Mouse (Mus musculus) small intestine, adult 2 months (tissue): Measurements from ENCODE around the gene Gpr87. TPM values are rescaled to one million over a fixed set of nuclear protein-coding genes. Genes with fewer than 3 reads are reported as not detected.

Experiments
- H3K27ac ChIP-seq: fragments of 200-500 bp; 2 replicates; pipeline ENCODE4 v1.5.1; 2012; ENCODE audit warnings: low read depth, low read length, control low read depth, inconsistent platforms; ENCODE audit not compliant: insufficient read depth
- H3K27me3 ChIP-seq: fragments of 200-500 bp; 2 replicates; pipeline ENCODE4 v1.6.1; 2012; ENCODE audit warnings: mild to moderate bottlenecking, moderate library complexity, low read length, inconsistent platforms; ENCODE audit not compliant: control insufficient read depth, insufficient read depth
- H3K36me3 ChIP-seq: fragments of 200-500 bp; 2 replicates; pipeline ENCODE4 v1.6.1; 2012; ENCODE audit warnings: mild to moderate bottlenecking, low read length, control low read depth, inconsistent platforms; ENCODE audit not compliant: control insufficient read depth, insufficient read depth
- H3K4me1 ChIP-seq: fragments of 200-500 bp; 2 replicates; pipeline ENCODE4 v1.6.1; 2012; ENCODE audit warnings: low read length, inconsistent platforms, mixed read lengths; ENCODE audit not compliant: control insufficient read depth, insufficient read depth, insufficient read length
- H3K4me3 ChIP-seq: fragments of 200-500 bp; 2 replicates; pipeline ENCODE4 v1.5.1; 2012; ENCODE audit warnings: low read depth, mild to moderate bottlenecking, control low read depth, inconsistent platforms, low read length, moderate library complexity
- CTCF ChIP-seq: fragments of 200-500 bp; IDR thresholded peaks from 2 replicates; pipeline ENCODE4 v1.5.1; 2012; ENCODE audit warnings: low read depth, mild to moderate bottlenecking, control low read depth, inconsistent platforms, low read length, moderate library complexity, mixed read lengths; ENCODE audit not compliant: insufficient replicate concordance, insufficient read length; ENCODE audit errors: extremely low read depth
- POLR2A ChIP-seq: fragments of 200-500 bp; IDR thresholded peaks from 2 replicates; pipeline ENCODE4 v1.6.1; 2012; ENCODE audit warnings: low read depth, mild to moderate bottlenecking, control low read depth, inconsistent platforms, low read length, moderate library complexity
- WGBS: fragments of 180-500 bp; shearing (Covaris S2); methylation state at CpG from one replicate; pipeline ENCODE4 v1.1.7; 2018; 5-methylcytosine and 5-hydroxymethylcytosine counted together
- polyA plus RNA-seq: library from polyadenylated mRNA; depleted of rRNA; stranded (reverse); fragments of >200 nt; gene quantifications from 2 replicates; pipeline ENCODE4 v1.2.3, GENCODE M21; 2012; rRNA removed

Gpr87 gene
- polyA plus RNA-seq, 1 experiment = not detected

GRCm38 (mm10) chr3:59138946-59139468 is 55.9 kb downstream of the Gpr87 start:
- H3K27me3 ChIP-seq = no peaks in the 10 kb centered on the region
- H3K36me3 ChIP-seq = no peaks in the 10 kb centered on the region
- TF ChIP-seq CTCF (no peak), POLR2A (no peak)
- WGBS = 78% methylated on average over 12 of the region's 12 CpGs
- H3K4me3 ChIP-seq = no peak overlapping the region
- H3K4me1 ChIP-seq = no peaks in the 10 kb centered on the region
- no peak overlapping the region for H3K27ac ChIP-seq

GRCm38 (mm10) chr3:59135911-59136653 is 58.8 kb downstream of the Gpr87 start:
- peaks cover 3% of the 10 kb centered on the region; the same call in 1 of the 2 replicates for H3K4me1 ChIP-seq
- no peaks in the 10 kb centered on the region for H3K36me3 ChIP-seq
- H3K4me3 ChIP-seq = no peak overlapping the region
- 63% methylated on average over 5 of the region's 5 CpGs for WGBS
- no peaks in the 10 kb centered on the region for H3K27me3 ChIP-seq
- no peak for TF ChIP-seq CTCF
- no peak for TF ChIP-seq POLR2A
- no peak overlapping the region; the same call in 1 of the 2 replicates for H3K27ac ChIP-seq

GRCm38 (mm10) chr3:59133189-59133588 is 61.7 kb downstream of the Gpr87 start:
- WGBS = 62% methylated on average over 5 of the region's 5 CpGs
- no peak for TF ChIP-seq CTCF
- no peak for TF ChIP-seq POLR2A
- Histone ChIP-seq H3K4me3 (no peak overlapping the region), H3K27me3 (no peaks in the 10 kb centered on the region), H3K36me3 (no peaks in the 10 kb centered on the region), H3K27ac (no peak overlapping the region), H3K4me1 (peaks cover 3% of the 10 kb centered on the region; the same call in 1 of the 2 replicates)

DNA sequence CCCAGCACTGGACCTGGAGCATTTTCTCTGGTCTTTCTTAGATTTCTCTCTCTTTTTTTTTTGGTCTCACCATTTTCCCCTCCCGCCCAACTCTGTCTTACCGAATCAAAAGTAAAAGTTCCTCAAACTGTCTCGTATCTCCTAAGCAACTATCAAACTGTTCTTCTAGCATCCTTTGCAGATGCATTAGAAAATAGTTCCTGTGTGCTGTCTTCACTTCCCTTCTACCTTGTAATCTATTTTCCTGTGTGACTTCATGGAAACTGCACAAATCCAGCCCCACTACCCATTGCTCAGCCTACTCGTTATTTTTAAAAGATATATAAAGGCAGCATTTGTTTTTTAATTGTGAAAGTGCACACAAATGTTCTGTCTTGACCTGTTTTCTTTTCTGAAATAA is 62.9 kb downstream of the Gpr87 start:
- WGBS = 69% methylated on average over 4 of the region's 4 CpGs
- Histone ChIP-seq H3K27ac (0 out of 2 replicates have a peak overlapping the region, but pooled peaks have one; percentile 6), H3K4me3 (no peak overlapping the region), H3K4me1 (peaks cover 3% of the 10 kb centered on the region; the same call in 1 of the 2 replicates), H3K36me3 (no peaks in the 10 kb centered on the region), H3K27me3 (no peaks in the 10 kb centered on the region)
- TF ChIP-seq POLR2A (no peak), CTCF (no peak)

- no peaks in the 10 kb centered on the region for H3K36me3 ChIP-seq
- no peaks in the 10 kb centered on the region for H3K27me3 ChIP-seq
- no peak overlapping the region for H3K4me3 ChIP-seq
- peaks cover 3% of the 10 kb centered on the region; the same call in 1 of the 2 replicates for H3K4me1 ChIP-seq
- 60% methylated on average over 4 of the region's 4 CpGs for WGBS
- TF ChIP-seq POLR2A (no peak), CTCF (no peak)
- H3K27ac ChIP-seq = peak overlapping the region; percentile 79
Observed at GRCm38 (mm10) chr3:59131081-59131480, 63.8 kb downstream of the Gpr87 start.

- Histone ChIP-seq H3K27ac (peak overlapping the region; percentile 79), H3K27me3 (no peaks in the 10 kb centered on the region), H3K36me3 (no peaks in the 10 kb centered on the region), H3K4me3 (peak overlapping the region; percentile 54), H3K4me1 (peaks cover 3% of the 10 kb centered on the region; the same call in 1 of the 2 replicates)
- TF ChIP-seq CTCF = no peak
- no peak for TF ChIP-seq POLR2A
- WGBS = 33% methylated on average over 8 of the region's 8 CpGs
Observed at GRCm38 (mm10) chr3:59130431-59130830, 64.5 kb downstream of the Gpr87 start.

- Histone ChIP-seq H3K4me3 (no peak overlapping the region), H3K27me3 (no peaks in the 10 kb centered on the region), H3K4me1 (peaks cover 3% of the 10 kb centered on the region; the same call in 1 of the 2 replicates), H3K27ac (0 out of 2 replicates have a peak overlapping the region, but pooled peaks have one; percentile 3), H3K36me3 (no peaks in the 10 kb centered on the region)
- WGBS = 64% methylated on average over 3 of the region's 3 CpGs
- TF ChIP-seq CTCF (no peak), POLR2A (no peak)
Observed at GRCm38 (mm10) chr3:59129547-59129946, 65.4 kb downstream of the Gpr87 start.

Other genes with a start within 250 kb of the Gpr87 start
- 0.43 and 0.47 TPM in 2 replicates for gene Med12l, start 189.3 kb downstream of the Gpr87 start, polyA plus RNA-seq
- gene Gpr171, start 93.3 kb downstream of the Gpr87 start, polyA plus RNA-seq = 0.32 and 0.49 TPM in 2 replicates
- 3.4 TPM in 2 replicates for gene P2ry14, start 41.5 kb downstream of the Gpr87 start, polyA plus RNA-seq
- 0.50 and 0.74 TPM in 2 replicates for gene P2ry13, start 15.8 kb upstream of the Gpr87 start, polyA plus RNA-seq
- 0.56 and 1.1 TPM in 2 replicates for gene P2ry12, start 67.8 kb upstream of the Gpr87 start, polyA plus RNA-seq
- 0.22 and 1.0 TPM in 2 replicates for gene Igsf10, start 149.3 kb upstream of the Gpr87 start, polyA plus RNA-seq